Mouse (Mus musculus): ENCODE results near the gene Luzp1. TPM values are rescaled to one million over a fixed set of nuclear protein-coding genes. Genes with fewer than 3 reads are reported as not detected.
A peak's percentile ranks its signal among the peaks of the same experiment; 100 is the strongest.

The Luzp1 gene
- total RNA-seq, 2 experiments from 2014 or later, result 4.1 to 6.2 TPM

DNA sequence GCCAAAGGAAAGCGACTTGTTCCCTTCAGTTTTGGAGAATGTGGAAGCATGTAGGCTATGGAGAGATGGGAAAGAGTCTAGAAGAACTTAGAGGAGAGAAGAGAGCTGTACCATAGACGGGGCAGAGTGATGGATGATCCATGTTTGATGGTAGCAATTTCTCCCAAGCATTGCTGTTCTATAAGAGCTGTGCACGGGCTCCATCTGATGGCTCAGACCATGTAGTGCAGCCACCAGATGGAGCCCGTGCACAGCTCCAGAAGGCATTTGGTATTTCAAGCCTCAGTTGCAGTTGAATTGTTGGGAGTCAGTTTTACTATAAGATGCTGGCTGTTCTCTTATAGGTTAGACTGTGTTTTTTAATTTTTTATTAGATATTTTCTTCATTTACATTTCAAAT, 56.9 kb downstream of the Luzp1 start:
- peak; percentile 67 for ATAC-seq (replicated peaks; ENCODE audit: poor library complexity, severe bottlenecking)

DNA sequence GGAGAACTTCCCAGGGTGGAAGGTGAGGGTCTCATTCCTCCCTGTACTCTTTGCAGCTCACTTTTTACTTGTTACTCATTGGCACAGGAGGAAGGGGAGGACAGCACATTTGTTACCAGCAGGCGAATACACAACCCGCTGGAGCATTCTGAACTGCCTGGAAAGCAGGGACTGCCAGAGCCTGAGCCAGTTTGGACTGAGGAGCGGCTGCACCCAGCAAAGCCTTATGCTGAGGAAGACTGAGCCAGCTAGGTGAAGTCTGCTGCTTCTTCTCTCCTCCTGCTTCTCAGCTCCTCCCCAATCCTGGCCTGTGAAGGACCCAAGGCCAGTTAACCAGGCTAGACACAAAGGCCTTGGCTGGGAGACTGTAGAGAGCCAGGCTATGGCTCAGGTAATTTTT, 75.6 kb downstream of the Luzp1 start:
- no peak for ATAC-seq (replicated peaks; ENCODE audit: poor library complexity, severe bottlenecking)

DNA sequence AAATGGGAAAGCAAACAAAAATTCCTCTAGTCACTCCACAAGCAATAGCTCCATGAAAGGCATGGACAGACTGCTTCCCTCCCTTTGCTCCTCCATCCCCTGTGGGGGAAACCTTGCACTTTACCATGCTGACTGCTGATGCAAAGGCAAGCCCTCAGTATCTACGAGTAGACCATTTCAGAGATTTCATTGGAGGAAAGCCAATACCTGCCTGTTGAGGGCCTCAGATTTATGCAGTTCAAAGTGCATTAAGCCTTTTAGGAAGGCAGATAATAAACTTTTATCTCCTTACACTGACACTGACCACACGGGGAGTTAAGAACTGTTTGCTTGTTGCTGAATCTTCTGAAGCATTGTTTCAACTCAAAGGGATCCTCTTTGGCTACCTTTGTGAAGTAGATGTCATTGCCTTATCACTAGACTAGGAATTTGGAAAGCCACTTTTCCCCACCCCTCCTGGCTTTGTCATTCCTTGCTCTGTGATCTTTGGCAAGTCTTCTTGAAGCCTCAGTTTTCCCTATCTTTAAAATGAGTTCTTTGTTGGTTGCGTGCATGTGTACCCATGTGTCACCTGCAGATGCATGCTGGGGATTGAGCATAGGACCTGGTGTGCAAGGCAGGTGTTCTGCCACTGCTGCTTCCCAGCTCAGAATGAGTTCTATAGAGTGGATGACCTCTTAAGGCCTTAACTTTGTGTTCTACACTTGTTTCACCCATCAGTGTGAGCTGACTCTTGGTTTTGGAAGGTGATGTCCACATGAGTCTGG, 76.9 kb downstream of the Luzp1 start:
- no peak for ATAC-seq (replicated peaks; ENCODE audit: poor library complexity, severe bottlenecking)

DNA sequence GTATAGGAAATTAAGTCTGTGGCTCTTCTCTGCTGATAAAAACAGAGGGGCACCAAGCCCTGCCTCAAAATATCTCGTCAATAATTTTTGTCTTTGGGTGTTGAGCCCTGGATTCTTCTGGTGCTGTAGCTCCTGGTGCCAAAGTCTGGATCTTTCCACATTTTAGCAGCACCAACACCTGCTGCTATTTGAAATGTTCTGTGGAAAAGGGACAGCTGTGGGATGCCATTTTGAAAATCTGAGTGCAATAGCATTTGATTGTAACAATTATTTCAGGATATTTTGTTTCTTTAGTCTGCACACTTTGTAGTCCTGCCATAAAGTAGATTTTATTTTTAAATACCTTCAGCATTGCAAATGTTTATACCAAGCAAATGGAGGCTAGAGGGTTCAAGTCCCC, 78.2 kb downstream of the Luzp1 start:
- ATAC-seq (replicated peaks; ENCODE audit: poor library complexity, severe bottlenecking), result no peak

DNA sequence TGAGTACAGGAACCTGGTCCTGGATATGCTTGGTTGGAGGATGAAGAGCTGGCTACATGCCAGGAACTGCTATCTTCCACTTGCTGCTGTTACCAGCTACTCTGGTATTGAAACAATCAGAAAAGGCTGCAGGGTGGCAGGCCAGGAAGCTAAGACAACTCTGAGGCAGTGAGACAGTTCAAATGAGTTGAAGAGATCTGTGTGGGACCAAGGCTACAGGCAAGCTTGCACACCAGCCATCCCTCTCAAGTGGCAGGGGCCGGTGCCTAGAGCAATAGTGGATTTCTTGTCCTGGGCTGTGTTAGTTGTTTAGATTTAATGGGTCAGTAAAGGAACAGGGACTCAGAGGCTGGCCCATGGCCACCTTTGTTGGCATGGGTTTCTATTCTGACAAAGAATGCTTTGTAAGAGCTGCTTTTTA, 78.8 kb downstream of the Luzp1 start:
- no peak for ATAC-seq (replicated peaks; ENCODE audit: poor library complexity, severe bottlenecking)

DNA sequence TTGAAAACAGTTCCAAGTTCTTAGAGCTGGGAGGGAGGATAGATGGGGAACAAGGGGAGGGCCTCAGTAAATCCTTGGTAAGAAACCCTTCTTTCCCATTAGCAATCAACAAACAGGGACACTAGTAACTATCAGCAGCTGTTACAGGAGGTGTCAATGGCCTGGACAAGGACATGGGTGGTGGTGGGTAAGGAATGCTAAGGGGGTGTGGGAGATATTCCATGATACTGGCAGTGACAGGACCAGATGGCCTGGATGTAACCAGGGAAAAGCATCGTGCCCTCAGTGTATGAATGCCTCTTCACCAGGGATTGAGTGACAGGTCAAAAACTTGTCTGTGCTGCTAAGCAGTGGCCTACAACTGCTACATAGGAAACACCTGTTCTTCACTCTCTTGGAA, 83.5 kb downstream of the Luzp1 start:
- ATAC-seq (replicated peaks; ENCODE audit: poor library complexity, severe bottlenecking), result no peak

DNA sequence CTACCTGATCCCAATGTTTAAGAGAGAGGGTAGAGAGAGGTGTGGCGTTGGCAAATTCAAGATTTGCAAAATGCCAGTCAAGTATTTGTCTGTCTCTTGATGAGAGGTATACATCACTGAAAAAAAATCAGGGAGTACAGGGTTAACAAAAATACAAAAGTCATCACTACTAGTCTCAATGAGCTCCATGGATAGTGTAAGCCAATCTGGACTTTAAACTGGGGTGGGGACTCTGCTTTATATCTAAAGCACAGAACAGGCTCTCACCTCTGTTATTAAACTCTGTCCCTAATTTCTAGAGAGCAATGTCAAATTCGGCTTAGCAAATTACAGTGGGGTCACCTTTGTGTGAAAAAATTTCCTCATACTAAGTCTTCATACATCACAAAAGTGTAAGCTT, 88.1 kb downstream of the Luzp1 start:
- ATAC-seq (replicated peaks; ENCODE audit: poor library complexity, severe bottlenecking), result no peak

DNA sequence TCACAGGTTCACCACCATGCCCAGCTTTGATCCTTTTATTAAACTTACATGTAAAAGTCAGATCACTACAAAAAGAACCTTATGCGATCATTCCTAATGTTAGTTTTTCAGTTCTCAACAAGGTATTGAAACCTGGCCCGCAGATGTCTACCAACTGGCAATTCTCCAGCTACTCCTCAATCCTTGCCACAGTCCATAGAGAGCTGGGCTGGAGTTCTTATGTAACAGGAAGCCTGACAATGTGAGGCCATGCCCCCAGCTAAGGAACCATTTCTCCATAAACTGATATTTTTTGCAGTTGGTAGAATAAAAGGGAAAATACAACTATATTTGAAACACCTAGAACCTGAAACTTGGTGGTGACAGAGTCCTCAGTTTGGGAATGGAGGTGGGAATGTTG, 90.1 kb downstream of the Luzp1 start:
- peak; percentile 62 for ATAC-seq (replicated peaks; ENCODE audit: poor library complexity, severe bottlenecking)

DNA sequence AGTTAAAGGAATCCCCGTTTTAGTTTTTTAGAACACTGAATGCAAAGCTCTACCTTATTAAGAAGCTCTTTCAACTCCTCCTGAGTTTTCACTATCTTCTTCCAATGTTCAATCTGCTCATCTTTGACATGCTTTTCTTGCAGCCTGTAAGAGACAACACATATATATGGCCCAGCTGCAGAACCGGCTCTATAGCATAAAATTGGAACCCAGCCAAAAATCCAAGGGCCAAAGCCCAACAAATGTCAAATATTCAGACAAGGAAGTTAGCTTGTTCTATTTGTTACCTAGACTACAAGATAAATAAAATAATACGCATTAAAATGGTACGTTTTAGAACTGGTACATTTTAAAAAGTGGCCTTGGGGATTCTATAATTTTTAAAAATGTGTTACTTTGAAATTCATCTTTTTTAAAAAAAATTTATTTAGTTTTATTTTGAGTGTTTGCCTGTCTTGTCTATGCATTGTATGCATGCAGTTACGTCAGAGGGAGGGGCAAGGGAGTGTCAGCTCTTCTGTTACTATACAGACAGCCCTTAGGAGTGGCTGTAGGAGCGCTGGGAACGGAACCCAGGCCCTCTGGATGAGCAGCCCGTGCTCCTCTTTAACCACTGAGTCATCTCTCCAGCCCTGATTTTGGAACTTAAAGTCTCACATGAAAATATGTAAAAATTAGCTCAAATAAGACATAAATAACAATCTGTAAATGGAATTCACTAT, 90.9 kb downstream of the Luzp1 start:
- no peak for ATAC-seq (replicated peaks; ENCODE audit: poor library complexity, severe bottlenecking)

DNA sequence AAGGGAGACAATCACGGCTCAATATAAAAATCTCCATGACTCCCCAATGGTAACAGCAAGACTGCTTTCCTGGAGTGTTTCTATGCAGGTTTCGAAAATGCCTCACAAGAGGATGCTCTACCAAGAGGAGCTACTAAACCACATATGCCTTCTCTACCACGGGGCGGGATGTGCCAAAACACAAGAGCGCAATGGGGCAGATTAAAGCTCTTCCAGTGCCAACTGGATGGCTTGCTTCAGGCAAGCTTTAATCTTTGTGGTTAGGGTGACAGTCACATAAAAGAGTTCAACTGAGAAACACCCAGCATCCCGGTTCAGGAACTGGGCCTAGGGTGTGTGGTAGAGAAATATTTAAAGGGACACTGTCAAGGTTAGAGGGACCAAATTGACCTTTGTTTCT, 93.2 kb downstream of the Luzp1 start:
- ATAC-seq (replicated peaks; ENCODE audit: poor library complexity, severe bottlenecking), result no peak

DNA sequence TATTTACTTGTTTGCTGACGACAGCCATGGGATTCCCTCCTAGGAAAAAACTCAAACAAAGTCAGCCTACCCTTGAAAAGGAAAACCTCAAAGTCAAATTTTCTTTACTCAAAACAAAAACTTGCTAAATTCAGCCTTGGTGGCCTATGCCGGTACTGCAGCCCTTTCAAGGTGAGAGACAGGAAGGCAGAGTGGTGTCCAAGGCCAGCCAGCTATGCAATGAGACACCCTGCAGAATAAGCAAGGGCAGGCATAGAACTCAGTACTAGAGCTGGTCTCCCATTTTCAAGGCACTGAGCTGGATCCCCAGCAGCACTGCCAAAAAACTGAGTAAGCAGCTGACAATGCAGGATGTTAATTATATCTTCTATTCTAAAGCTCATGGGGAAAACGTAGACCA, 99.1 kb downstream of the Luzp1 start:
- ATAC-seq (replicated peaks; ENCODE audit: poor library complexity, severe bottlenecking), result no peak

DNA sequence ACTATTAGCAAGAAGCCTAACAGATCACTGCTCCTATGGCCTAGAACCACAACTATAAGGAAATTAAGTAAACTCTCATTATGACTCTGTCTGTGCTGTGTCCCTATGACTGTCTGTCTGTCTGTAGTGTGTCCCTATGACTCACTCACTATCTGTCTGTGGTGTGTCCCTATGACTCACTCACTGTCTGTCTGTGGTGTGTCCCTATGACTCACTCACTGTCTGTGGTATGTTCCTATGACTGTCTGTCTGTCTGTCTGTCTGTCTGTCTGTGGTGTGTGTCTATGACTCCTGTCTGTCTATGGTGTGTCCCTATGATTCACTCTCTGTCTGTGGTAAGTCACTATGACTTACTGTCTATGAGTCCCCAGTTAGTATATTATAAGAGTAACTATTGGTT, 100.4 kb downstream of the Luzp1 start:
- peak; percentile 95 for ATAC-seq (replicated peaks; ENCODE audit: poor library complexity, severe bottlenecking)

DNA sequence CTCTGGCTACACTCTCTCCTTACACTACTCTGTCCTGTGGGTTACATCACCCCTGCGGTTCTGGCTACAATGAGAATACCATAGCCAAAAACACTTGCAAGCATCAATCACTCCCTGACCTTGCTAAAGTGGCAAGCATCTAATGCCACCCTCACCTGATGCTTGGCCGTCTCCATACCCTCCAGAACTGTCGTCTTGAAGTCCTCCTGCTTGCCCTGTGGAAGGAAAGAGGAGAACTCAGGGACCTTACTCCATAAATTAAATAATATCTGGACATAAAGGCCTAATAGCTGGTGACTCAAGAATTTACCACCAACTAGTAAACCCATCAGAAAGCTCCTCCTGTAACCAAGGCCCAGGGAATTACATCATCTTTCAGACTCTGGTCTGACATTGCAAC, 112.3 kb downstream of the Luzp1 start:
- no peak for ATAC-seq (replicated peaks; ENCODE audit: poor library complexity, severe bottlenecking)

DNA sequence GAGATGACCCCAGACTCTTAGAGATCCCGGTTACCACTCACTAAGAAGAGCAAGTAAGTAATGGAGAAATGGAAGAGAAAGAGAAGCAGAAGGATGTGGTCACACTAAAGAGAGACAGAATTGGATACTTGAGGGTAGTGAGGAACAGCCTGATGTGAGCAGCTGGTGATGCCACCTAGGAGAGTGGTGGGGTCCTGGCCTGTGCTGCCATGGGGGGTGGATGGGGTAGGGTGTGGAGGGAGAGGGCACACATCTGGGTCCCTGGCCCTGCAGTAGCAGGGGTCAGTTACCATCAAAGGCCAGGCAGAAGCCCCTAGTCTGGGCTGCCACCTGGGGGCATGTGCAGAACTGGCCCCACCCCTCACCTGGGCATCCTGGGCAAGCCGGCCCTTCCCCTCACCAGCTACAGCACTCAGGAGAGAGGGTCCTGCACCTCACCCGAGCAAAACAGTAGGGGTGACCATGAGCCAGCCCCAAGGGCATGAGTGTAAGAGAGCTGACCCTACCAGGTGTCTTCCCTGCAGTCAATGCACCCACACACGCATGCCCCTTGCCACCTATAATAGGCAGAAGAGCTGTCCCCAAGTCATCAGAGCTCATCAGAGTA, 117.8 kb downstream of the Luzp1 start:
- no peak for ATAC-seq (replicated peaks; ENCODE audit: poor library complexity, severe bottlenecking)

DNA sequence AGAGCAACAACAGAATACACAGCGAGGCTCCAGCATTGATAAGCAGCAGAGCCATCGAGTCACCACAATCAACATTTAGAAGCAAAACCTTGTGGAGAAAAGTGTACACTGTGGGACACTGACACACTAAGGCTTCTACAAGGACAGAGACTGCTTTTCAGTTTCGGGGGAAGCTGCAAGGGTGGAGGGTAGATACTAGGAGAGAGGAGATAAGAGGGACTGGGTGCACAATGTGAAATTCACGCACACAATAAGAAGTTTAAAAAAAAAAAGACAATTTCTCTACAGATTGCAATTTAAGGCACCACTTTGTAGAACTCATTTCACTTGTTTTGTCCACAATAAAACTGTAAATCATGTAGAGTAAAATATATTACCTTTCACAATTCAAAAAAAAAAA, 118.4 kb downstream of the Luzp1 start:
- no peak for ATAC-seq (replicated peaks; ENCODE audit: poor library complexity, severe bottlenecking)

DNA sequence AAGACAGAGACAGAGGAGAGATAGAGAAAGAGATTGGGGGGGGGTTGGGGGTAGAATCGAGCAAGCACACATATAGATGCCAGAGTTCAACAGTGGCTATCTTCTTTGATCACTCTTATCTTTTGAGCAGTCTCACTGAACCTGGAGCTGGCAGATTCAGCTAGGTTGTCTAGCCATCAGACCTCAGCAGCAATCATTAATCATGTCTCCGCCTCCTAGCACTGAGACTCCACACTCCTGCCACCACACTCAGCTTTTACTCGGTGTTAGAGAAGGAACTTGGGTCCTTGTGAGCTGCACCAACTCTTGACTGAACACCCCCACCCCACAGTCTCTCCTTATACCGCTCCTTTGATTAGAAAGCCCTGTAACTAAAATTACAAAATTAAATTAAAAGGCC, 122.5 kb downstream of the Luzp1 start:
- no peak for ATAC-seq (replicated peaks; ENCODE audit: poor library complexity, severe bottlenecking)

DNA sequence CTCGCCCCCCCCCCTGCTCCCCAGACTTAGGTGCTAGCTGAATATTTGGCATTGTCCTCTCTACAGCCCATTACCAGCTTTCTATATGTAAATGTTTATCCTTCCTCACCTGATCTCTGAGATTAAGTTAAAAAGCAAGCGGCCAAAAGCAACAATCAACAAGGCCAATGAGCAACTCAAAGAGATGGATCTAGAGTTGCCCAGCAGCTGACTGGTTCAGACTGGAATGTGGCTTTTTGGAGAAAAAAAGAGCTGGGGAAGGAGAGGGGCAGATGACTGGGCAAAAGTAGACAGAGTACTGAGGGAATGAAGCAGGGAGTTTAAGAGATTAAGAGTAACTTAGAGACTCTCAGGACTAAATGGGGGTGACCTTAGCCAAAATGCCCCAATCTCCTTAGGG, 124.4 kb downstream of the Luzp1 start:
- ATAC-seq (replicated peaks; ENCODE audit: poor library complexity, severe bottlenecking), result no peak

DNA sequence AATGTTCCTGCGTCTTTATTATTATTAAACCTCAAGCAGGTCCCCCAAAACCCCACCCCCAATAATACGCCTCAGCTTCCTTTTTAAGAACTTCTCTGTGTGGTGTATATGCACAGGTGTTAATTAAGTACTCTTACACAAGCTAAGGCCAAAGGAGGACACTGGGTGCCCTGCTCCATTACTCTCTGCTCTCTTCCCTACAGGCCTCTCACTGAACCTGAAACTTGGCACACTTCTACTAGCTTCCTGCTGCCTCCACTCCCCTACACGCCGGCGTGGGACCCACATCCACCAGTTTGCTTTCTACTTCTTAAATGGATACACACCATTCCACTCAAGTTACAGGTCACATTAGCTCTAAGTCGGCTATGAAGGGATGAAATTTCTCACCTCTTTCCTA, 125.7 kb downstream of the Luzp1 start:
- no peak for ATAC-seq (replicated peaks; ENCODE audit: poor library complexity, severe bottlenecking)

DNA sequence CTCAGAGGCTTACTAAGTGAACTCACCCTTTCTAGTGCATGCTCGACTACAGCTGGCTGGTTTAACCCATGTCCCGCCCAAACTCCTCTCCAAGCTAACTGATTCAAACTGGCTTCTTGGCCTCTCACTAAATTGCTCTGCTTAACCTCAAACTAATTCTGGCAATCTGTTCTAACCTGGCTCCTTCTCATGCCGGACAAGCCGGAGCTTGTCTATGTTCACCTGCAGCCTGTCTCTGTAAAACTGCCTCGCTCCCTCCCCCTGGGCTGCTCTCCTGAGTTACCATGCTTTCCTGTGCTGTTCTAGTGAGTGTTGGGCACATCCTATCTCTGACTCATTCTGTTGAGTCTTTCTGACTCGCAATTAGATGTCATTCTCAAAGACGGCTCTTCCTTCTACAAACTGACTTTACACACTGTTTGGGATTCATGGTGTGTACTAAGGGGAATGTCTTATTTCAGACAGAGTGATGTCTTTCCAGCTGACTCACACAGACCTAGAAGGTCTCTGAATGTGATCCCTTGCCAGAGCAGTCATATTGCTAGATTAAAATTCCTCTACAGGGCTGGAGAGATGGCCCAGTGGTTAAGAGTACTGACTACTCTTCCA, 128.8 kb downstream of the Luzp1 start:
- 0 out of 2 replicates have a peak, but pooled peaks have one; percentile 20 for ATAC-seq (replicated peaks; ENCODE audit: poor library complexity, severe bottlenecking)

DNA sequence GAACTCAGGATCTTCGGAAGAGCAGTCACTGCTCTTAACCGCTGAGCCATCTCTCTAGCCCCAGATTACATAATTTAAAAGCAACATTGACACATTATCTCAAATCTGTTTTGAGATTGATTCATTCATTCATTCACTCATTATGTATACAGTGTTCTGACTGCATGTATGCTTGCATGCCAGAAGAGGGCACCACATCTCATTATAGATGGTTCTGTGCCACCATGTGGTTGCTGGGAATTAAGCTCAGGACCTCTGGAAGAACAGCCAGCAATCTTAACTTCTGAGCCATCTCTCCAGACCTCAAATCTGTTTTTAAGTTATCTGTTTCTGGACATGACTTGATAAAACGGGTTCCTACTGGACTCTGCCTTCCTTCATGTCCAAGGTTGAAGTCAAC, 130.3 kb downstream of the Luzp1 start:
- ATAC-seq (replicated peaks; ENCODE audit: poor library complexity, severe bottlenecking), result no peak

DNA sequence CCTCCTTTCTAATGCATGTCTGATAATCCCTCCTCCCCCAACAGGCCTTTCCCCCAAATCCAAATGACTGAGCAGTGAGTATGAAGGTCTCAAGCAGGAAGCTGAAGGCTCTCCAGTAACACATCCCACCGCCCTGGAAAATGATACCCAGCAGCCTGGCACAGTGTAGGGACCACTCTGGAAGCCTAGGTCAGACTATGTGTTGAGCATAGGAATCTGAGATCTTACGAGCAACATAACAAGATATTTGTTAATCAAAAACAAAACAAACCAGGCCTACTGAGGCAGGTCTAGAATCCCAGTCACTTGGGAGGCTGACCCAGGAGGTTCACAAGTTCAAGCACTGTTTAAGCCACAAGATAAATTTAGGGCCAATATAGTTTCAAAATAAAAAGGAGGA, 131.0 kb downstream of the Luzp1 start:
- ATAC-seq (replicated peaks; ENCODE audit: poor library complexity, severe bottlenecking), result no peak

All from granulocyte monocyte progenitor cell, adult 5-6 weeks (primary cell).